20 mouse cellular contexts compared by ENCODE assay signal in genomic region chr19:17848417-17848816, GRCm38 (mm10). TPM values are rescaled to one million over a fixed set of nuclear protein-coding genes. Genes with fewer than 3 reads are reported as not detected.
"Had no signal": no experiment of that assay in that cellular context is flagged by ENCODE, and none has a peak within 500 bp of the region (broad histone marks: within the 10 kb centered on the region; RNA-seq: fewer than 3 reads in every experiment).

No protein-coding gene starts in this region.

- H3K9ac ChIP-seq: liver, embryonic 14.5 days; lung, embryonic 15.5 days; midbrain, embryonic 13.5 days; neural tube, embryonic 13.5 days; neural tube, embryonic 15.5 days had no signal

- H3K4me1 ChIP-seq: lung, embryonic 15.5 days; midbrain, embryonic 13.5 days; neural tube, embryonic 13.5 days; neural tube, embryonic 15.5 days had no signal

- H3K9me3 ChIP-seq: lung, embryonic 15.5 days; midbrain, embryonic 10.5 days; midbrain, embryonic 13.5 days; neural tube, embryonic 13.5 days; neural tube, embryonic 15.5 days had no signal

- DNase-seq: lung, adult 18-20 months; lung, postnatal 14 days; lung, postnatal 36 days; retina, postnatal 1 day; right cerebral cortex, adult 18-20 months; right cerebral cortex, postnatal 25 days; right cerebral cortex, postnatal 4 days; spleen, adult 18-20 months; thymus, adult 18-20 months; thymus, postnatal 14 days; thymus, postnatal 36 days had no signal

- ATAC-seq: lung, postnatal 0 days; midbrain, embryonic 13.5 days; midbrain, embryonic 16.5 days had no signal

- H3K27ac ChIP-seq: liver, embryonic 14.5 days; lung, embryonic 15.5 days; midbrain, embryonic 10.5 days; midbrain, embryonic 13.5 days; neural tube, embryonic 13.5 days; neural tube, embryonic 15.5 days had no signal

- H3K4me2 ChIP-seq: lung, embryonic 15.5 days; midbrain, embryonic 13.5 days; neural tube, embryonic 13.5 days; neural tube, embryonic 15.5 days had no signal

- H3K36me3 ChIP-seq: lung, embryonic 15.5 days; midbrain, embryonic 10.5 days; midbrain, embryonic 13.5 days; neural tube, embryonic 13.5 days; neural tube, embryonic 15.5 days had no signal

- H3K27me3 ChIP-seq: lung, embryonic 15.5 days; neural tube, embryonic 13.5 days; neural tube, embryonic 15.5 days had no signal

- H3K4me3 ChIP-seq: lung, embryonic 15.5 days; midbrain, embryonic 10.5 days; midbrain, embryonic 13.5 days; myocyte; neural tube, embryonic 13.5 days; neural tube, embryonic 15.5 days had no signal

RNA-seq across cellular contexts. Expression of gene Pcsk5, which starts 11.0 kb away (rescaled TPM):
- polyA plus RNA-seq: myocyte had no signal
